Mouse (Mus musculus) megakaryocyte, embryonic 14.5 days (primary cell): Measurements from ENCODE around the gene Dapk3.

Experiments
- FLI1 ChIP-seq: IDR thresholded peaks from 2 replicates; pipeline ENCODE4 v1.6.1; 2012; ENCODE audit warnings: low read length, inconsistent platforms, mixed read lengths
- GATA1 ChIP-seq: IDR thresholded peaks from 3 replicates; pipeline ENCODE4 v1.6.1; 2012; ENCODE audit warnings: mixed read lengths, low read length, inconsistent platforms, borderline replicate concordance

DNA sequence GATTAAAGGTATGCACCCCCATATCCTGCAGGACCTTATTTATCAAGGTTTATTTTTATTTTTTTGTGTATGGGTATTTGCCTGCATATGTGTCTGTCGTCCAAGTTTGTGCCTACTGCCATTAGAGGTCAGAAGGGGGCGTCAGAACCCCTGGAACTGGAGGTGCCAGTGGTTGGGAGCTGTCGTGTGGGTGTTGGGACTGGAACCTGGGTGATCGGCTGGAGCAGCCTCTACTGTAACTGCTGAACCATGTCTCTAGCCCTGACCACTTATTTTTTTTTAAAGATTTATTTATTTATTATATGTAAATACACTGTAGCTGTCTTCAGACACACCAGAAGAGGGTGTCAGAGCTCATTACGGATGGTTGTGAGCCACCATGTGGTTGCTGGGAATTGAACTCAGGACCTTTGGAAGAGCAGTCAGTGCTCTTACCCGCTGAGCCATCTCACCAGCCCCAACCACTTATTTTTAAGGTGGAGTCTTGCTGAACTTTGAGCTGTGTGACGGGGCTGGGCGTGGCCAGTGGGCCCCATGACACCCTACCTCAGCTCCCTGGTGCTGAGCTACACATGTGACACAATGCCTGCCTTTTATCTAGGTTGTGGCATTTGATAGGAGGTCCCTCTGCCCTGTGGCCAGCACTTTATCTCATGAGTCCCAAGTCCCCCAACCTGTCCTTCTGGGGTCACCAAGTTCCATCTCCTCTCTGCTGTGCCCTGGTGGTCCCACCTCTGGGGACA is 20.3 kb downstream of the Dapk3 start:
- TF ChIP-seq GATA1 (no peak), FLI1 (no peak)
